Mouse (Mus musculus) gastrocnemius, adult 8-10 months (tissue): ENCODE results near the gene Spocd1. TPM values are rescaled to one million over a fixed set of nuclear protein-coding genes. Genes with fewer than 3 reads are reported as not detected.
A peak's percentile ranks its signal among the peaks of the same experiment; 100 is the strongest.
"Not testable (repeated sequence)": the region's sequence is repeated elsewhere in the genome, so short reads cannot be mapped to it uniquely, and the experiment has no call there.

ENCODE experiments used
- DNase-seq, 2 experiments: peaks; one replicate each; pipeline ENCODE4 v3.0.0; 2022; ENCODE audit warnings: low spot score in 2 of 2
- total RNA-seq, 4 experiments: library from RNA; stranded (reverse); gene quantifications; 2 replicates each; pipeline ENCODE4 v1.2.4; 2022

Spocd1 gene
- not detected for total RNA-seq

DNA sequence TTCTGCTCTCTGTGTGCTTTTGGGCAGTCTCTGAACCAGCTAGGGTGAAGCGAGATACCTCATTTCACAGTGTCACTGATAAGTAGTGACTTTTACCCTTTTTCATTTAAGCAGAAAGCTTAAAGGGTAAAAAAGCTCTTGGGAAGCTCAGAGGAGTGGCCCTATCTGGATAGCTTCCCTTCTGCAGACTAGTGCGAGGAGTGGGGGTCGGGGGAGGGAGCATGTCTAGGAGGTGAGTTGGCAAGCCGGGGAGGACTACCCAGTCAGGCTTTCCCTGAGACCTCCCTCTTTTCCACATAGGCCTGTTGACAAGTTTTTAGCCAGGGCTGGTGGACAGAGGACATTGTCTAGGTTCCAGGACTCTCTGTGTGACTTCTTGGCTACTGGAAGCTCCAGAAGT, at the start of gene Spocd1:
Gene Spocd1 (plus strand): TSS at position 301 of the 400 bp plus-strand sequence.
- no peak for DNase-seq

DNA sequence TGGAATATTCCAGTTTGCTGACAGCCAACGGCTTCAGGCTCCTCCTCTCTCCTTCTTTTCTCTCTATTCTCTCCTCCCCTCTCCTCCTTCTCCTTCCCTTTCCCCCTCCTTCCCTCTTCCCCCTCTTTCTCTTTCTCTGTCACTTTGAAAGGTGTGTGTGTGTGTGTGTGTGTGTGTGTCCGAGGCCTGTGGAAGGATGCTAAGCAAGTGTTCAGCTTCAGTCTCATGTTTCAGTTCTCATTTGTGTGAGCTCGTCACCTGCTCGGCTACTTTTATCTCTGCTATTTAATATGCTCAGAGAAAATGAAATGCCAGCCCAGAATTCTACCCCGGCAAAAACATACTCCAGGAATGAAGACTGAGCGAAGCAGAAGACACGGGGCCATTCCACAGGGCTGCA, 48.4 kb upstream of the Spocd1 start:
- no peak for DNase-seq

GRCm38 (mm10) chr4:129881661-129882060, 47.4 kb upstream of the Spocd1 start:
- DNase-seq: no peak

GRCm38 (mm10) chr4:129882555-129883293, 46.3 kb upstream of the Spocd1 start:
- DNase-seq: peak in 1 of 2 experiments; percentile 15

DNA sequence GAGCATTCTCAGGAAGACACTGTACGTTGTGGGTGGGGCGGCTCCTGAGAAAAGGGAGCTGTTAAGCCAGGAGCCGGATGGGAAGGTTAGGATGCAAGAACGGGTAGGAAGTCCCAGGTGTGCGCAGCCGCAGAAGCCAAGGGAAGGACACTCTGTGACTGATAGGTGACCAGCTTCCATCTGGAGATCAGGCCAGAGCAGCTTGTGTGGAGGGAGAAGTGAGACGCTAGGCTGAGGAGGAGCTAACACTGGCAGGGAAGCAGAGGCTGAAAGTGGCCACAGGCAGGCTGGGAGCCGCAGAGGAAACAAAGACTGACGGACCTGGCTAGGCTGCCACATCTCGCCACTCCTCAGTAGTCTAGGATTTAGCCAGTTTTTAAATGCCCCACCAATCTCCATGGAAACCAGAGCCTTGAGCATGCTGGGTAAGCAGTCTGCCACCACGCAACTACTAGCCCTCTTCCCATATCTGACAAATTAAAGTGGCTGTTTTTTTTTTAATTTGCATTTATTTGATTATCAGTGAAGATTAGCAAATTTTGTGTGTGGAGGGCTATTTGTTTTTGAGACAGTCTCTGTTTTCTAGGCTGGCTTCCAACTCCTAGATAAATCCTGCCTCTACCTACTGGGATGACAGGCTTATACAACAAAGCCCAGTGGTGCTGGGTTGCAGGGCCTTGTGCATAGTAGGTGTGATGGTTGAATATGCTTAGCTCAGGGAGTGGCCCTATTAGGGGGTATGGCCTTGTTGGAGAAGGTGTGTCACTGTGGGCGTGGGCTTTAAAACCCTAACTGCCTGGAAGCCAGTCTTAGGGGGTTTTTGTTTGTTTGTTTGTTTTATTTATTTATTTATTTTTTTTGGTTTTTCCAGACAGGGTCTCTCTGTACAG, 44.8 kb upstream of the Spocd1 start:
- DNase-seq: no peak

DNA sequence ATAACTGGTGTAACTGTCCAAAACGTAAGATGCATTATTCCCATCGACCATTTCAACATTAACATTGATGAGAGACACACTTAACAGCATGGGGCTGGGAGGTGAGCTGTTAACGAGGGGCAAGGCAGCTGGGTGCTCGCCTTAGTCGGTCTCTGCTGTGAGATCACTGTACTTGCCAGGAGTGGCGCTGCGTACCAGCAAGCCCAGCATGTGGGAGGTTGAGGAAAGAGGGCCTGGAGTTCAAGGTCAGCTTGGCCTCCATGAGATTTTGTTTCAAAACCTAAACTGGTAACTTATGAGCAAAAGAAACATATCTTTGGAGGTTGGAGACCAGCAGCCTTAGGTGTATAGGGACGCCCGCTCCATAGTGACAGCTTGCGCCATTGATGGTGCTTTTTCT, 39.4 kb upstream of the Spocd1 start:
- DNase-seq: no peak

GRCm38 (mm10) chr4:129890094-129890493, 39.0 kb upstream of the Spocd1 start:
- DNase-seq: no peak

DNA sequence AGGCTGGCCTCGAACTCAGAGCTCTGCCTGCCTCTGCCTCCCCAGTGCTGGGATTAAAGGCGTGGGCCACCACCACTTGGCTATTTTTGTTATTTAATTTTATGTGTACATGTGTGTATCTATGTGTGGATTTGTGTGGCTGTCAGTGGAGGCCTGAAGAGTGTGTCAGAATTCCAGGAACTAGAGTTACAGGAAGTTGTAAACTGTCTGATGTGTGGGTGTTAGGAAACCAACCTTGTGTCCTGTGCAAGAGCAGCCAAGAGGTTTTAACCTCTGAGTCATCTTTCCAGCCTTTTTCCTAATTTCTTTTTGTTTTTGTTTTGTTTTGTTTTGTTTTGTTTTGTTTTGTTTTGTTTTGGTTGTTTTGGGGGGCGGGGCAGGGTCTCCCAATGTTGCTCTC, 34.2 kb upstream of the Spocd1 start:
- DNase-seq: no peak

GRCm38 (mm10) chr4:129898815-129899214, 30.2 kb upstream of the Spocd1 start:
- DNase-seq: not testable (repeated sequence)

- no peak for DNase-seq
Measured at GRCm38 (mm10) chr4:129902394-129902793, 26.7 kb upstream of the Spocd1 start.

DNA sequence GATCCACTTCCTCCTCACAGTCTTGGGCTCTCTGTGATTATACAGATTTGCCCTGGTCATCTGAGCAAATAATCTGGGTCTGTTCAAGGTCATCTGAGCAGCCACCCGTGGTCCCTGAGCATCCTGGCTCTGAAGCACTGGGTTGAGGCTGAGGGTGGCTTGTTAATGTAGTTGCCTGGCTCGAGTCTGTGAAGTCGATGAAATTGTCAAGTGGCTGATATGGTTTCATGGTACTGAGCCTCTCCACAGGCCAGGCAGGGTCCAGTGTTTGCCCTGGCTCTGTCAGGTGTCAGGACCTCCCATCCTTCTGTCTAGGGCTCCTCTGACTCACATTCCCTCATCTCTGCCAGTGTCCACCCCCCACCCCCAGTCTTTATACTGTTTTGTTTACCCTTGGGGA, 25.5 kb upstream of the Spocd1 start:
- DNase-seq: no peak

- no peak for DNase-seq
Measured at GRCm38 (mm10) chr4:129905032-129905431, 24.0 kb upstream of the Spocd1 start.

DNA sequence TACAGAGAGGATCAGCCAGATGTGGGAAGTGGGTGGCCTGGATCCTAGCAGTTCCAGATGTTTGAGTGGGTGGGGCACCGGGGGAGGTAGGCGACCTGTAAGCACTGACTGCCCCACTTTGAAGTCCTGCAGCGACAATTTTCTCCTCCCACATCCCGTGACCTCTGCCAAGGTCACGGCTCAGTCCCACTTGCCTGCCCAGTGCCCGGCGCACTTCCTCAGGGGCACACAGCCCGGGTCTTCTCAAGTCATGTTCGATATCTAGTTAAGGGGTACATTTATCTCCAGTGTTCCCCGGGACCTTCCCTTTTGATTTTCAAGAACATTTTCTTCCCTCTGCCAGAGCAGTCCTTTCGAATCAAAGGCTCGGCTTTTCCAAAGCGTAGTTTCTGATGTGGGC, 23.0 kb upstream of the Spocd1 start:
- no peak for DNase-seq

DNA sequence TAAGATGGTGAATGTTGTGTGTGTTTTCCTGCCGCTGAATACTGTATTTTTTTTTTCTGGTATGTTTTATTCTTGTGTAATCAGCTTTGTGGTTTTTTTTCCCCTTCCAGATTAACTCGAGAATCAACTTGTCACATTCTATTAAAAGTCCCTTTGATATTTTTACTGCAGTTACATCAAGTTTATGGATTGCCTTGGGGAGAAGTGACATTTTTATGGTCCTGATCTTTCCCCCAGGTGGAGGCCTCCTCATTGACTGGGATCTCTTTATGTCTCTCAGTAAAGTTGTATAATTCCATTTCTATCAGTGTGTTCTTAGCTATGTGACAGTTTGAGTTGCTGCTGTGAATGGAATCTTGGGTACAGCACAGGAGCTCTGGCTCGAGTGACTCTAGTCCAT, 20.2 kb upstream of the Spocd1 start:
- no peak for DNase-seq

DNA sequence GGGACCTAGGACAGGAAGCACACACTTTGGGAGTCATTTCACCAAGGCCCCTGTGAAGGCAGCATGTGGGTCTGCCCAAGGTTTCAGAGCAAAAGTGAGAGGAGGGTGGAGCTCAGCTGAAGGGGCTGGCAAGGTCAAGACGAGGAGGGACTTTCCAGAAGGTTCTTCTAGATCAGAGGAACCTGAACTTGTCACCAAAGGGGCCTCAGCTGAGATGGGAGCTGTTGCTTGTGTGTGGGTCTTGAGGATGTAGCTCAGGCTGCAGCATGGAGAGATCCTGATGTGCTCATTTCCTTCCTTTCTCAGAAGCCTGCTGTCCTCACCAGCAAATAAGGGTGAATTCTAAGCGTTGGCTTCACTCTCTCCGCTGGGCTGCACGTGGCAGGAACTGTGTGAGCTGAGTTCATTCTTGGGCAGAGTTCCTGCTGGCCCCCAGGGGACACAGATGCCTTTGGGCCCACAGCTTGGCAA, 19.8 kb upstream of the Spocd1 start:
- DNase-seq: no peak

DNA sequence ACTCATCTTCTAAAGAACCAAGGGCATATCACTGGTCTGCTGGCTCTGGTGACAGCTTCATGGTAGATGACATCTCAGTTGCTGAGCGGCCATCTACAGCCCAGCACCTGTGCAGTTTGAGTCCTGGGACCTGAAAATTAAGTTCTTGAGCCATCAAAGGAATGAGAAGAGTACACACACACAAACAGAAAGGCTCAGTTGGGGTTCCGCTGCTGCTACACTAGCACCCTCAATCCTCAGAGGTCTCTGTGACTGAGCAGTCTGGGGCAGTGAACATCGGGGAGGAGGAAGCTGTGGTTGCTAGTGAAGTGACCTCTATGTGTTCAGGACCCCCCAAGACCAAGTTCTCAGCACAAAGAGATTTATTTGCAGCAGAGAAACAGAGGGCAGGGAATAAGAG, 16.1 kb upstream of the Spocd1 start:
- no peak for DNase-seq

GRCm38 (mm10) chr4:129913761-129914644, 15.0 kb upstream of the Spocd1 start:
- no peak for DNase-seq

DNA sequence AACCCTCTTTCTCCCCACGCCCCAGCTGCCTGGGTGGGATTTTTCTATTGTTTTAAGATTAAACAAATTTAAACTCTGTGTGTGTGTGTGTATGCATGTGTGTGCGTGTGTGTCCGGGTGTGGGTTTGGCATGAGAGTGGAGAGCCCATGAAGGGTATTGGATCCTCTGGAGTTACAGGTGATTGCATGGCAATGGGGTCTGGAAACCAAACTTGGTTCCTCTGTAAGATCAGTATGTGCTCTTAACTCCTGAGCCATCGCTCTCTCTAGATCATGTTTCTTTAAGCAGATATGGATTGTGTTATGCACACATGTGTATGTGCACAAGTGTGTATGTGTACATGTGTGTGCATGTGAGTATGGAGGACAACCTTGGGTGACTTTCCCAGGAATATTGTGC, 14.4 kb upstream of the Spocd1 start:
- no peak for DNase-seq

DNA sequence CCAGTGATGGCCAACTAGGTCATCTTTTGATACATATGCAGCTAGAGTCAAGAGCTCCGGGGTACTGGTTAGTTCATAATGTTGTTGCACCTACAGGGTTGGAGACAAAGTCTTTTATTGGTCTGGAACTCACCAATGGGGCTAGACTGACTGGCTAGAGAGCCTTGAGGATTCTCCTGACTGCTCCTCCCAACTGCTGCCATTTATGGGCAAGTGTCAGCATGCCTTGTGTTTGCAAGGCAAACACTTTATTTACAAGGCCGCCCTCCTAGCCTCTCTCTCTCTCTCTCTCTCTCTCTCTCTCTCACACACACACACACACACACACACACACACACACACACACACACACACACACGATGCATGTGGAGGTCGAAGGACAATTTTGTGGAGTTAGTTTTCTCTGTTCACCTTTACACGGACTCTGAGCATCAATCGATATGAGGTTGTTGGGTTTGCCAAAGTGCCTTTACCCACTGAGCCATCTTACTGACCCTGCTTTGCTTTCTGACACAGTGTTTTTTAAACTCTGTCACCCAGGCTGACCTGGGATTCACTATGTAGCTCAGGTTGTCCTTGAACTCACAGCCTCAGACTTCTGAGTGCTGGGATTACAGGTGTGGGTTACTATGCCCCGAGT, 13.6 kb upstream of the Spocd1 start:
- DNase-seq: no peak

DNA sequence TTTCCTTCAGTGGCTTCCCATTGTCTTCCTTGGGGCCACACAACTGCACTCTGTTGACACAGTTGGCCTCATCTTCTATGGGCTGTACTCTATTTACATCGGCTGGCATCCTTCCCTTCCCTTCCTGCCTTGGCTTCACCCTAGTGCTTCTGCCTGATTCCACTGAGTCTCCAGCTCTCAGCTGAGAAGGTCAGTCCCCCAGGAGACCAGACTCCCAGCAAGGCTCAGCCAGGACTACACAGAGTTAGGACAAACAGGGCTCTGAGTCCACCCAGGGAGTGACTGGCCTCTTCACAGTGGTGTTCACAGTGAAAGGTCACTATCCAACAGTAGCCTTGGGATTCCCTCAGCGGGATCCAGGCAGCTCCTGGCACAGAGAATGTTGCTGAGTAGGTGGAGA, 12.9 kb upstream of the Spocd1 start:
- DNase-seq: no peak

GRCm38 (mm10) chr4:129917016-129917603, 11.9 kb upstream of the Spocd1 start:
- no peak for DNase-seq
